Mouse (Mus musculus): ENCODE measurements around the gene Mmrn1. TPM values are rescaled to one million over a fixed set of nuclear protein-coding genes. Genes with fewer than 3 reads are reported as not detected.
"Not testable (repeated sequence)": the region's sequence is repeated elsewhere in the genome, so short reads cannot be mapped to it uniquely, and the experiment has no call there.

Gene Mmrn1
- 1 to 10 TPM; 4.5 to 4.9 TPM for total RNA-seq (2021)
- long read RNA-seq, experiment 1, full-length matches to known transcripts, result 1 of 1 reads
- long read RNA-seq, experiment 1, partial matches to known transcripts, result 0 of 1 reads
- long read RNA-seq, experiment 1, other reads (novel, unspliced or antisense), result 0 of 1 reads
- long read RNA-seq, experiment 2, full-length matches to known transcripts, result 1 of 1 reads
- long read RNA-seq, experiment 2, partial matches to known transcripts, result 0 of 1 reads
- long read RNA-seq, experiment 2, other reads (novel, unspliced or antisense), result 0 of 1 reads

- not testable (repeated sequence) for DNase-seq
Observed at GRCm38 (mm10) chr6:60924676-60925075, at the start of gene Mmrn1. Gene Mmrn1, plus strand, starts transcription at chr6:60924976.

- DNase-seq, result no peak
Observed at GRCm38 (mm10) chr6:60880362-60880761, 44.4 kb upstream of the Mmrn1 start.

GRCm38 (mm10) chr6:60881534-60881933 lies 43.2 kb upstream of the Mmrn1 start:
- no peak for DNase-seq

- no peak for DNase-seq
Observed at GRCm38 (mm10) chr6:60907272-60907671, 17.5 kb upstream of the Mmrn1 start.

- DNase-seq, result peak; percentile 27
Observed at GRCm38 (mm10) chr6:60931364-60931763, 6.6 kb downstream of the Mmrn1 start.

- no peak for DNase-seq
Observed at GRCm38 (mm10) chr6:60934835-60935234, 10.1 kb downstream of the Mmrn1 start.

GRCm38 (mm10) chr6:60935448-60936130 lies 10.8 kb downstream of the Mmrn1 start:
- no peak for DNase-seq

GRCm38 (mm10) chr6:60944178-60944577 lies 19.4 kb downstream of the Mmrn1 start:
- no peak for DNase-seq

GRCm38 (mm10) chr6:60944621-60945020 lies 19.8 kb downstream of the Mmrn1 start:
- DNase-seq, result no peak

GRCm38 (mm10) chr6:60950415-60950814 lies 25.6 kb downstream of the Mmrn1 start:
- DNase-seq, result peak; percentile 53

- no peak for DNase-seq
Observed at GRCm38 (mm10) chr6:60961285-60961684, 36.5 kb downstream of the Mmrn1 start.

- no peak for DNase-seq
Observed at GRCm38 (mm10) chr6:60961838-60962237, 37.1 kb downstream of the Mmrn1 start.

GRCm38 (mm10) chr6:60962668-60963067 lies 37.9 kb downstream of the Mmrn1 start:
- no peak for DNase-seq

- no peak for DNase-seq
Observed at GRCm38 (mm10) chr6:60963726-60964125, 39.0 kb downstream of the Mmrn1 start.

GRCm38 (mm10) chr6:60966931-60967330 lies 42.2 kb downstream of the Mmrn1 start:
- DNase-seq, result no peak

- no peak for DNase-seq
Observed at GRCm38 (mm10) chr6:60969407-60969806, 44.6 kb downstream of the Mmrn1 start.

GRCm38 (mm10) chr6:60970811-60971210 lies 46.0 kb downstream of the Mmrn1 start:
- DNase-seq, result no peak

- no peak for DNase-seq
Observed at GRCm38 (mm10) chr6:60978610-60979009, 53.8 kb downstream of the Mmrn1 start.

- no peak for DNase-seq
Observed at GRCm38 (mm10) chr6:60979039-60979438, 54.3 kb downstream of the Mmrn1 start.

GRCm38 (mm10) chr6:60984360-60984759 lies 59.6 kb downstream of the Mmrn1 start:
- DNase-seq, result no peak

GRCm38 (mm10) chr6:60985919-60986318 lies 61.1 kb downstream of the Mmrn1 start:
- no peak for DNase-seq

- no peak for DNase-seq
Observed at GRCm38 (mm10) chr6:60986914-60987313, 62.1 kb downstream of the Mmrn1 start.

- DNase-seq, result no peak
Observed at GRCm38 (mm10) chr6:60987804-60988203, 63.0 kb downstream of the Mmrn1 start.

- DNase-seq, result no peak
Observed at GRCm38 (mm10) chr6:60992366-60992765, 67.6 kb downstream of the Mmrn1 start.
